Mouse (Mus musculus) frontal cortex, postnatal 10 days (tissue): ENCODE measurements at regions not wholly inside any gene's neighbourhood (a gene's known extent, or its start where the extent isn't known, plus 50 kb on each side); places are given as distances from the start of the nearest gene placed in this dataset.
A peak's percentile ranks its signal among the peaks of the same experiment; 100 is the strongest.

ENCODE experiments used
- DNase-seq, 2 experiments: peaks; one replicate each; pipeline ENCODE4 v3.0.0; 2022; ENCODE audit warnings: low spot score in 2 of 2, mixed read lengths in 1 of 2

DNA sequence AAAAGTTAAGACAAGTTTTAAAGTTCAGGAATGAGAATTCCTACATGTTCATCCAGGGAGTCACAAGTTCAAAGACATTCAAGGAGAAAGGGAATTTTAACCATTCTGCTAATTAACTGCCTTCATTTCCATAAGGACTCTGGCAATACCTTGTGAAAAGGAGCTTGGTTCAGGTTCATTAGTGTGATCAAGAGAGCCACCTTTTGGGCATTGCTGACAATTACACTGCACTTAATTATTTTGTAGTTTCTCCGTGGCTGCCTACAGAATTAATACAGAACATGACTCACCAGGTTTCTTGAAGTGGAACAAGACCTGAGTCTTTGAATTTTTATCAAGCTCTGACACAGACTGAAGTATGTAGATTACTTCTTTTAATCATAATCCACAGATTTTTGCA, 52.4 kb upstream of the Ankef1 start:
- peak in 1 of 2 experiments; percentile 8 for DNase-seq
